Mouse (Mus musculus) lung, postnatal 10 days (tissue): ENCODE data around the gene Syt12.
A peak's percentile ranks its signal among the peaks of the same experiment; 100 is the strongest.

ENCODE experiments used
- DNase-seq: peaks from one replicate; pipeline ENCODE4 v3.0.0; 2021

Syt12 gene

DNA sequence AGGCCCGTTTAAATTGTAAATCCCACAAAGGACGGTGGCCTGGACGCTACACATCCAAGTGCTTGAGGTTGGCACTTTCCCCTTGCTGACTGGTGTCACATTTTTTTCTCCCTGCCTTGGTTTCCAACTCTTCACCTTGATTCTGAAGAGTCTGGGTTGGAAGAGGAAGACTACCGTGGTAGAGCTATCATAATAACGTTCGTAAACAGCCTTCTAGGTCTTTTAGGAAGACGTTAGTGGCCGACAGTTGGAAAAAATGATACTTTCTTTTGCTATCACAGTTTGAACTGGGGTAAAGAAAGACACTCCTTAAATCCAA lies 78.7 kb downstream of the Syt12 start:
- no peak for DNase-seq

DNA sequence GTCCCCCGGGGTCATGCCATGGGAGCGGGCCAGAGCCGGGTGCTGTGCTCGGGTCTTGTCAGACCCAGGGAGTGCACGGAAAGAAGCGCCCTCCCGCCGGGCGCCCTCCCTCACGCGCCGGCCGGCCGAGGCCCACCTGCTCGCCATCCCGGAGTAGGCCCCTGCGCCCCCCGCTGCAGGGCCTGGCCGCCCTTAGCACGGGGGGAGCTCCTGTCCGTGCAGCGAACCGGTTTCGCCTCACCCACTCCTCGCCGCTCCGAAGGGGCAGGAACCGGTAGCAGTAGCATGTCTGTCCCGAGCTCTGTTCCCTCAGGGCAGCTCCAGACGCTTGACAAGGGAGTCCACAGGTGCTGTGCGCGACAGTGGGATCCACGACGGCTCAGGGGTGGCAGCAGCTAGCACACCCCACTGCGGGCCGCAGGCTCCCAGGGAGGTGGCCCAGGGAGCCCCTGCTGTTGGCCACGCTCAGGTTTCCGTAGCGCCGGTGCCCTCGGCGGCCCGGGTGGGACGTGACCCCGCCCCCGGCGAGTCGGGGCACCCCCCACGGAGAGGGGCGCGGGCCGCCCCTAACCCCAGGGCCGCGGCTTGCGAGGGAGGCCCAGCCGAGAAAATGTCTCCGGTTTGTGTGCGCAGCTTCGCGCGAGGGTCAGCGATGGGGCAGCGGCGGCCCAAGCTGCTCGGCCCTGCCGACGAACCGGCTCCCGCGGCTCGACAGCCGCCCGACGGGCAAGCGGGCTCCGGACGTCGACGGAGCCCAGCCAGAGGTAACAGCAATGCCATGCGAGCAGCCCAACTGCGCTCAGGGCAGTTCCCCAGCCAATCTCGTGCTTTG lies 79.2 kb downstream of the Syt12 start, which contains the start of gene Kdm2a:
TSS of gene Kdm2a (minus strand) at position 488 of the 832 bp plus-strand sequence.
- DNase-seq = peak; percentile 55

DNA sequence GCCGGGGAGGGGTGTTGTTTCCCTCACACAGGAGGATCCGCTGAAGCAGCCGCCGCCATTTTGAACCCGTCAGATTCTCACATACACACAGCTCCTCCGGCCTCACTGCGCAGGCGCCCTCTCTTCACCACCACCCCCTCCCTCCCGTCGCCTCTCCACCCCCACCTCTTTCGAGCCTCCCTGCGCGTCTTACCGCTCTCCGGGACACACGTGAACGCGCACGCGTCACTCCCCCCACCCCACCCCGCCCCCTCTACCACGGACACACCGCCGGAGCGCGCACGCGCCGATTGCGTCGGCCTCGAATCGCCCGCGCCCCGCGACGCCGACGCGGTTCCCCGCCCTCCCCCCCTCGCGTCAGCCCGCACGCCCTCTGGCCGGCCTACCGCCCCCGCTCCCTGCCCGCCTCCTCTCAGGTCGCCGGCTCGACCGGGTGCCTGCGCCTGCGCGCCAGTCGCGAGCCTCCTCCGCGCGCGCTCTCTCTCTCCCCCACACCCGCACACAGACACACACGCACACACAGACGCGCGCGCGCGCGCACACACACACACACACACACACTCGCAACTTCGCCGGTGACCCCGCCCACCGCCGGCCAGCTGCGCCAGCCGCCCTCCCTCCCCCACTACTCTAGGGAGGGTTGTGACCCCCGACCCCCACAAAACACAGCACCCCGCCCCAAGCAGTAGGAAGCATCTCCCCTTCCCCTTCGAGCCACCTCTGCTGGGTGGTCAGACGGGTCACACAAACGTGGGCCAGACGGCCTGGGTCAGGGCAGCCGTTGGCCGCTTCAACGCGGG lies 80.0 kb downstream of the Syt12 start:
- DNase-seq = peak; percentile 98

DNA sequence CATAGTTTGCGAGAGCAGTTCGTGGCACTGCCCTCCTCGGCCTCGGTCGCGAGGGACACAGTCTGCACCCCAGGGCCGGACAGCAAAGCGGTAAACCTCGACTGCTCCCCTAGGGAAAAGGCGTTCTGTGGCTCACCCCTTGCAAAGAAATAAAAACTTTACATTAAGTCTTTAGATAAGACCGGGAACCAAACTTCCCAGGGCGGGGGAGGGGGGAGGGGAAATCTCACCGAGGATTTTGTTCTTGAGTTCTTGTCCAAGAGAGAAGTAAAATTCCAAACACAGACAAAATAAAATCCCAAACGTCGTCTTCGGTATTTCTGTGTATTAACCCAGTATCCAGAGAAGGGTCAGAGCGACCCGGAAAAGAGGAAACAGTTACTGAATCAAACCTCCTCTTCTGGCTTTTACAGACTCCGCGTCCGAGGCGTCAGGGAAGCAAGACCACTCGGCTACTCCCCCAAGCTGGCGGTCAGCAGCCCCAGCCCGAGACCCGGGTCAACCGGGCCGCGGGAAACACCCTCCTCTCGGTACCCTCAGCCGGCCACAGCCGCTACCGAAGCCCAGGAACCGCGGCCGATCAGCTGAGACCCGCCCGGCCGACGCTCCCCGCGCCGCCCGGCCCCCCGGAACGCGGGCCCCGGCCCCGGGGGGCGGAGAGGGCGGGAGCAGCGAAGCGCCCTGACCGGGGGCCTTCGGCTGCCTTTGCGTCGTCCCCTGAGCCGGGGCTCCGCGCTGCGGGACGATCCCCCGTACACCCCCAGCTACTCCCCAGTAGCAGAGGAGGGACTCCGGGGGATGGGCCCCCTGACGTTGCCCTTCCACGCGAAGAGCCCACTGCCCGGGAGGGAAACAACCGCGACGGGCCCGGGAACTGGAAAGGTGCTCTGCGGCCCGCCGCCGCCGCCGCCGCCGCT lies 80.9 kb downstream of the Syt12 start:
- peak; percentile 48 for DNase-seq
